Mouse (Mus musculus) G1E (cell line): Measurements from ENCODE around the gene Dcdc2b. TPM values are rescaled to one million over a fixed set of nuclear protein-coding genes. Genes with fewer than 3 reads are reported as not detected.

Experiments used
- ATAC-seq: 2 replicates; pipeline ENCODE4 v1.8.0; 2016; ENCODE audit warnings: mild to moderate bottlenecking; ENCODE audit not compliant: insufficient number of reproducible peaks, poor library complexity, low FRiP score, severe bottlenecking; ENCODE audit errors: extremely low read depth
- DNase-seq: peaks from one replicate; pipeline ENCODE4 v3.0.0; 2012; ENCODE audit warnings: low spot score
- H3K27me3 ChIP-seq: 2 replicates; pipeline ENCODE4 v1.6.1; 2012; ENCODE audit warnings: mild to moderate bottlenecking, low read length, inconsistent platforms; ENCODE audit not compliant: insufficient read depth
- H3K36me3 ChIP-seq: replicated peaks from 2 replicates; pipeline ENCODE3; 2012; ENCODE audit warnings: mild to moderate bottlenecking, inconsistent platforms
- H3K4me1 ChIP-seq: 2 replicates; pipeline ENCODE4 v1.6.1; 2012; ENCODE audit warnings: low read depth, low read length, inconsistent platforms, mixed read lengths; ENCODE audit not compliant: insufficient read depth
- H3K4me3 ChIP-seq: 2 replicates; pipeline ENCODE4 v1.5.1; 2012; ENCODE audit warnings: low read depth, mild to moderate bottlenecking, inconsistent platforms, low read length, moderate library complexity, mixed read lengths
- H3K9me3 ChIP-seq: replicated peaks from 2 replicates; pipeline ENCODE4 v1.6.1; 2012; ENCODE audit warnings: inconsistent platforms
- CTCF ChIP-seq: IDR thresholded peaks from 2 replicates; pipeline ENCODE4 v1.5.1; 2012; ENCODE audit warnings: low read depth, low read length, inconsistent platforms, mixed read lengths
- GATA1 ChIP-seq: IDR thresholded peaks from 2 replicates; pipeline ENCODE4 v1.6.1; 2012; ENCODE audit warnings: borderline replicate concordance, low read length, inconsistent platforms, mixed read lengths
- GATA2 ChIP-seq: IDR thresholded peaks from 2 replicates; pipeline ENCODE4 v1.6.1; 2012; ENCODE audit warnings: low read depth, low read length, inconsistent platforms, borderline replicate concordance
- POLR2AphosphoS5 ChIP-seq: IDR thresholded peaks from 2 replicates; pipeline ENCODE4 v1.6.1; 2012; ENCODE audit warnings: low read depth, low read length, inconsistent platforms; ENCODE audit not compliant: insufficient replicate concordance
- TAL1 ChIP-seq: conservative IDR thresholded peaks from 2 replicates; pipeline ENCODE4 v1.6.1; 2012; ENCODE audit warnings: low read depth, low read length, inconsistent platforms, mixed read lengths
- polyA plus RNA-seq: library from polyadenylated mRNA; stranded (reverse); fragments of >175 nt; gene quantifications from 2 replicates; pipeline ENCODE4 v1.2.3, GENCODE M21; 2012
- total RNA-seq, 2 experiments: library from RNA; stranded (forward) in 1 of 2; stranded (reverse) in 1 of 2; fragments of 200-1000 nt in 1 of 2; fragments of >200 nt in 1 of 2; fragmentation: Nextera tagmentation in 1 of 2; gene quantifications; 2 replicates each; pipeline ENCODE4 v1.2.3; 2014 to 2017

The Dcdc2b gene
- 1.7 TPM in 1 of 2 replicates, not detected in the other for total RNA-seq (2014; fragmentation: Nextera tagmentation)
- total RNA-seq (2017) = 0.33 TPM in 1 of 2 replicates, not detected in the other
- 0.25 TPM in 1 of 2 replicates, not detected in the other for polyA plus RNA-seq

DNA sequence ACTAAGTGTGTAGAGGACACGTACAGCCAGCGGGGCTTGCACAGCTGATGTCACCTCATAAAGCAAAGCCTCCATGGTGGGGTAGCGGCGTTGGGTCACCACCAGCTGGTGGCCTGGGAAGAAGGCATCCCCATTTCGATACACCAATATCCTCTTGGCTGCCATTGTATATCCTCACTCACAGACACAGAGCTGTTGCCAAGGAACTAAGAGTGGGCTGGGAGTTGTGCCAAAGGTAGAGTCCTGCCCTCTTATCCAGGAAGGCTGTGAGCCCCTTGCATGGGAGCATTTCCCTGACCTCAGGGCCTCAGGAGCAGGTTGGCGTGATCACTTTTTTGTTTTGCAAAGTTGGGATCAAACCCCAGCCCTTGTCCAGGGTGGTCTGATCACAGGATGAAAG is at the start of gene Dcdc2b:
TSS of gene Dcdc2b (minus strand) at position 165 of the 400 bp plus-strand sequence.
- H3K4me3 ChIP-seq = no peak within 1 kb of the TSS
- H3K27me3 ChIP-seq = no peaks in the 10 kb centered on the region
- H3K9me3 ChIP-seq = no peaks in the 10 kb centered on the region
- no peak for ATAC-seq
- H3K4me1 ChIP-seq = peaks cover 26% of the 10 kb centered on the region
- peaks cover 78% of the 10 kb centered on the region for H3K36me3 ChIP-seq
- TF ChIP-seq GATA1 (no peak), TAL1 (no peak), CTCF (no peak), GATA2 (no peak), POLR2AphosphoS5 (no peak)
- no peak for DNase-seq

DNA sequence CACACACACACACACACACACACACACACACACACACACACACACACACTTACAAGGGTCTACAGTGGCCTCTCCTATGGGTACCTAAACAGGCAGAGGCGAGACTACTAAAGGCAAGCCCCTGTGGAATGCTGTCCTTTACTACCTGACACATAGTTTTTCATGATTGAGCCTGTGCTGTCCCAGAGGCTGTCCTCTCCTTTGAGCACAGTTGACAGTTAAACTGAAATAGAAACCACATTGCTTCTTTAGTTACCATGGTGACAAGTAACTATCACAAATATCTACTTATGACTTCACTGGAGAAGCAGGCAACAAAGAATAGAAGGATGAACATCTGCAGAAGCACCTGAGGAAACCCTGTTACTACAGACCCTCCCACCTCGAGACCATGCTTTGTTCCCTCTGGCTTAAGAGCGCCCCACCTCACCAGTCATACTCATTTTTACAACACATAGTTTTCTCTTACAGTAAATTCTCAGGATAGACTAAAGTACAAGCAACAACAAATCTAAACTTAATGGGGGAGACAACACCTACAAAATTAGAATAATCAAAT is 48.3 kb upstream of the Dcdc2b start:
- peaks cover 78% of the 10 kb centered on the region for H3K36me3 ChIP-seq
- TF ChIP-seq GATA1 (no peak), CTCF (no peak), GATA2 (no peak), POLR2AphosphoS5 (no peak), TAL1 (no peak)

GRCm38 (mm10) chr4:129661584-129661983 is 47.5 kb upstream of the Dcdc2b start:
- Histone ChIP-seq H3K4me1 (peaks cover 8% of the 10 kb centered on the region), H3K9me3 (no peaks in the 10 kb centered on the region), H3K27me3 (no peaks in the 10 kb centered on the region), H3K36me3 (peaks cover 82% of the 10 kb centered on the region), H3K4me3 (no peak overlapping the region)
- TF ChIP-seq GATA1 = no peak
- no peak for TF ChIP-seq POLR2AphosphoS5
- TF ChIP-seq CTCF = no peak
- TF ChIP-seq GATA2 = no peak
- DNase-seq (no peak), ATAC-seq (no peak)

More for the DNA sequence above, 48.3 kb upstream of the Dcdc2b start:
- peaks cover 8% of the 10 kb centered on the region for H3K4me1 ChIP-seq
- H3K9me3 ChIP-seq = no peaks in the 10 kb centered on the region
- ATAC-seq = no peak
- no peaks in the 10 kb centered on the region for H3K27me3 ChIP-seq
- H3K4me3 ChIP-seq = no peak overlapping the region
- no peak for DNase-seq

DNA sequence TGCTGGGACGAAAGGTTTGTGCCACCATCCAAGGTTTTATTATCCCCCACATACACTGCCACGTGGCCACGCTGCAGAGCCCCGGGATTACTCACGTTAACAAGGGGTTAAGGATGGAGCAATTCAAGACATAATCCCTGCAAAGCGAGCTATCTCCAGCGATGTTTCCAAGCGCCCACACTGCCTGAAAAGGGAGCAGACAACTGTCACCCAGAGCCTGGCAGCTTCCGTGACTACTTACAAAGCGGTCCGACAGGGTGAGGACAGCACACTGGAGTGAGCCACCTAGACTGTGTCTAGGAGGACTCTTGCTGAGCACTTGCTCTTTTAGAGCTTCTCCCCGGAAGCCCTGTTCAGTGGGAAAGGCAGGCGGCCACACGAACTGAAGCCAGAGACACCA is 40.7 kb upstream of the Dcdc2b start:
- peaks cover 94% of the 10 kb centered on the region for H3K36me3 ChIP-seq
- no peak for TF ChIP-seq CTCF
- no peak for TF ChIP-seq GATA2
- no peak for TF ChIP-seq TAL1
- TF ChIP-seq POLR2AphosphoS5 = no peak
- TF ChIP-seq GATA1 = no peak
- no peaks in the 10 kb centered on the region for H3K27me3 ChIP-seq
- ATAC-seq = no peak
- no peaks in the 10 kb centered on the region for H3K9me3 ChIP-seq
- no peak for DNase-seq
- H3K4me1 ChIP-seq = no peaks in the 10 kb centered on the region
- no peak overlapping the region for H3K4me3 ChIP-seq

GRCm38 (mm10) chr4:129650359-129650758 is 36.3 kb upstream of the Dcdc2b start:
- 0 out of 2 replicates have a peak, but pooled peaks cover 3% of the 10 kb centered on the region for H3K4me1 ChIP-seq
- ATAC-seq (no peak), DNase-seq (no peak)
- H3K4me3 ChIP-seq = no peak overlapping the region
- peaks cover 96% of the 10 kb centered on the region for H3K36me3 ChIP-seq
- H3K27me3 ChIP-seq = no peaks in the 10 kb centered on the region
- no peaks in the 10 kb centered on the region for H3K9me3 ChIP-seq
- TF ChIP-seq TAL1 (no peak), POLR2AphosphoS5 (no peak), GATA1 (no peak), CTCF (no peak), GATA2 (no peak)

DNA sequence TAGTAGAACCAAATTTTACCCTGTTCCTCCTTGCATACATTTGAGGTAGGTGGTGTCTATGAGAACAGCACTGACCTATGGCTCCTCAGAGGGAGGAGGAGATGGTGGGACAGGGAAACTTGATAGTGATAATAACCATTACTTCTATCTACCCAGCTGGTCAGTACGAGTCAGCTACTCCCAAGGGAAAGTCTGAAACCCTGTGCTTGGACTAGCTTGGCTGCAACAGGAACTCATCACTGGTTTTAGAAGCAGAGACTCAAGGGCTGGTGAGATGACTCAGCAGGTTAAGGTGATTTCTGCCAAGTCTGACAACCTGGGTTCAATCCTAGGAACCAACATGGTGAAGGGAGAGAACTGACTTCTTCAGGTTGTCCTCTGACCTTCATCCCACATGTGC is 34.6 kb upstream of the Dcdc2b start:
- ATAC-seq = no peak
- H3K4me3 ChIP-seq = no peak overlapping the region
- peaks cover 94% of the 10 kb centered on the region for H3K36me3 ChIP-seq
- no peaks in the 10 kb centered on the region for H3K9me3 ChIP-seq
- 0 out of 2 replicates have a peak, but pooled peaks cover 3% of the 10 kb centered on the region for H3K4me1 ChIP-seq
- no peak for DNase-seq
- TF ChIP-seq GATA2 = no peak
- TF ChIP-seq GATA1 = no peak
- no peak for TF ChIP-seq CTCF
- TF ChIP-seq TAL1 = no peak
- no peak for TF ChIP-seq POLR2AphosphoS5
- H3K27me3 ChIP-seq = no peaks in the 10 kb centered on the region
